Mouse (Mus musculus) olfactory bulb, adult 2 months (tissue): Measurements from ENCODE around the gene Hdac1. TPM values are rescaled to one million over a fixed set of nuclear protein-coding genes. Genes with fewer than 3 reads are reported as not detected.
A peak's percentile ranks its signal among the peaks of the same experiment; 100 is the strongest.

Source experiments
- H3K27ac ChIP-seq: fragments of 200-500 bp; 2 replicates; pipeline ENCODE4 v1.5.1; 2012; ENCODE audit warnings: low read depth, low read length; ENCODE audit not compliant: insufficient read depth
- H3K4me1 ChIP-seq: fragments of 200-500 bp; 2 replicates; pipeline ENCODE4 v1.6.1; 2012; ENCODE audit warnings: low read length; ENCODE audit not compliant: control insufficient read depth, insufficient read depth
- H3K4me3 ChIP-seq: fragments of 200-500 bp; 2 replicates; pipeline ENCODE4 v1.5.1; 2012; ENCODE audit warnings: mild to moderate bottlenecking, low read depth, low read length, moderate library complexity; ENCODE audit not compliant: insufficient read depth
- CTCF ChIP-seq: fragments of 200-500 bp; IDR thresholded peaks from 2 replicates; pipeline ENCODE4 v1.5.1; 2012; ENCODE audit warnings: low read depth, mild to moderate bottlenecking, low read length, moderate library complexity; ENCODE audit not compliant: insufficient read depth
- POLR2A ChIP-seq: fragments of 200-500 bp; IDR thresholded peaks from 2 replicates; pipeline ENCODE4 v1.6.1; 2012; ENCODE audit warnings: mild to moderate bottlenecking, low read depth, low read length, moderate library complexity; ENCODE audit not compliant: insufficient read depth
- WGBS: fragments of 180-500 bp; shearing (Covaris S2); methylation state at CpG from one replicate; pipeline ENCODE4 v1.1.7; 2018; 5-methylcytosine and 5-hydroxymethylcytosine counted together
- polyA plus RNA-seq: library from polyadenylated mRNA; stranded (reverse); fragments of >200 nt; gene quantifications from 2 replicates; pipeline ENCODE4 v1.2.4, GENCODE M21; 2012; ENCODE audit warnings: low replicate concordance; ENCODE audit not compliant: missing spikeins, insufficient read depth, insufficient read length

Gene Hdac1
- polyA plus RNA-seq, 1 experiment, result not detected

- Histone ChIP-seq H3K27ac (no peak overlapping the region), H3K4me3 (no peak overlapping the region), H3K4me1 (peaks cover 3% of the 10 kb centered on the region; the same call in 1 of the 2 replicates)
- 89% methylated on average over 7 of the region's 7 CpGs for WGBS
- TF ChIP-seq CTCF, result no peak
- no peak for TF ChIP-seq POLR2A
These were observed 35.2 kb upstream of the Hdac1 start for GRCm38 (mm10) chr4:129577688-129578087.

DNA sequence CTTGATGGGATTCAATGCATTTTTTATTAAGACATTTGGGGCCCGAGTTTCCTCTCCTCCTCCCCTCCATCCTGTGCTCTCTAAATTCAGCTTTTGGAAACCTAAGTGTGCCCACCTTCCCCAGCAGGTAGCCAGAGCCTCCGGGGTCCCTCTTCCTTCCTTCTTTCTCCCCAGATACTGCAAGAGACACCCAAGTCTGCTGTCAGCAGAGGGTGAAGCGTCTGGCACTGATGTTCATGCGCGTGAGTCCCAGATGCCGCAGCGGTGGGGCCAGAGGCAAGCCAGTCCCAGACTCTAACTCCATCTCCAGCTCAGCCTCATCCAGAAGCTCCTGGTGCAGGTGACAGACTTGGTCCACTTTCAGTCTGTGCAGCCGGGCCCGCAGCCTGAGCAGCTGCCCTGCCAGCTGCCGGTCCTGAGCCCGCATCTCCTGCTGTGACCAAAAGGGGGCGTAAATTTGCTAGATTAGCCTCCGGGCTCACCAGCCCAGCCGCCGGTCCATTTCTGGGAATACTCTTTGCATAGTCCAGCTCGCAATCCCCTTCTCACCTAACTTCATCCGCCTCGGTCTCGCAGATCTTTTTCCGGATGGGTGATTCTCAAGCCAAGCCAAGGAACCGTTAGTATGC lies 34.5 kb upstream of the Hdac1 start:
- WGBS, result 27% methylated on average over 21 of the region's 21 CpGs
- no peak overlapping the region for H3K4me3 ChIP-seq

GRCm38 (mm10) chr4:129575171-129575844 lies 32.8 kb upstream of the Hdac1 start:
- Histone ChIP-seq H3K4me1 (peaks cover 3% of the 10 kb centered on the region; the same call in 1 of the 2 replicates), H3K4me3 (no peak overlapping the region), H3K27ac (no peak overlapping the region)
- no peak for TF ChIP-seq CTCF
- TF ChIP-seq POLR2A, result no peak
- WGBS, result 62% methylated on average over 8 of the region's 8 CpGs

More for the DNA sequence above, 34.5 kb upstream of the Hdac1 start:
- TF ChIP-seq POLR2A, result no peak
- peak; percentile 43; the same call in 1 of the 2 replicates for TF ChIP-seq CTCF
- H3K4me1 ChIP-seq, result peaks cover 3% of the 10 kb centered on the region; the same call in 1 of the 2 replicates
- H3K27ac ChIP-seq, result no peak overlapping the region

DNA sequence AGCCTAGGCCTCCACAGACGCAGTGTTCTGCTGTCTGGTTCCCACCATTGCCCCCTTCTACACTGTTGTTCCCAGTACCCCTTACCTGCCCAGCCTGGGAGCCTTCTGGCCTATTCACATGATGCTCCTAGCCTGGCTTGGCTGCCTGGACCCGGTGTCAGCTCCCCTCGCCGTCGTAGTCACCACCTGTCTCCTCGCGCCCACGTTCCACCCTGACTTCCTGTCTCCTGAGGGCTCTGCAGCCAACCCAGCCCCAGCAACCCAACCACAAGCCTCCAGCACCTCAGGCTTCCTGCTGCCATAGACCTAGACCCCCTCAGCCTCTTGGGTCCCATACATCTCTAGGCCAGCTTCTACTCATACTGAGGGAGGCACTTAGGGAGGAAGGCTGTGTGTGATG lies 30.9 kb upstream of the Hdac1 start, which contains the start of gene Lck:
Gene Lck, minus strand, starts transcription at position 212 of the 400 bp plus-strand sequence.
- TF ChIP-seq POLR2A, result no peak
- no peak for TF ChIP-seq CTCF
- no peak within 1 kb of the TSS for H3K4me3 ChIP-seq
- 94% methylated on average over 8 of the region's 8 CpGs for WGBS
- no peak within 1 kb of the TSS for H3K27ac ChIP-seq
- H3K4me1 ChIP-seq, result peaks cover 3% of the 10 kb centered on the region; the same call in 1 of the 2 replicates

DNA sequence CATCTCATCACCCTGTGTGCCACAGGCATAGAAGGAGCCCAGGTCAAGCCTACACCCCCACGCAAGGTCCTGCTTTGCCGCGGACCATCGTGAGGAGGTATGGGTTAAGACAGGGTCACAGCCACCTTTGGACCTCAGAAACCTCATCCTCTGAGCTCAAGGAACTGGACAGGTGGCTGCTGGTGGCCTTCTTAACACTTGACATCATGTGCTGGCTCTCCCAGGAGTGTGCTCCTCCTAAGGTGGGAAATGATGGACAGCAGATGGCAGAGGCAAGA lies 30.5 kb upstream of the Hdac1 start:
- Histone ChIP-seq H3K27ac (no peak overlapping the region), H3K4me3 (no peak overlapping the region), H3K4me1 (peaks cover 3% of the 10 kb centered on the region; the same call in 1 of the 2 replicates)
- no peak for TF ChIP-seq POLR2A
- TF ChIP-seq CTCF, result no peak
- 100% methylated on average over 4 of the region's 4 CpGs for WGBS

DNA sequence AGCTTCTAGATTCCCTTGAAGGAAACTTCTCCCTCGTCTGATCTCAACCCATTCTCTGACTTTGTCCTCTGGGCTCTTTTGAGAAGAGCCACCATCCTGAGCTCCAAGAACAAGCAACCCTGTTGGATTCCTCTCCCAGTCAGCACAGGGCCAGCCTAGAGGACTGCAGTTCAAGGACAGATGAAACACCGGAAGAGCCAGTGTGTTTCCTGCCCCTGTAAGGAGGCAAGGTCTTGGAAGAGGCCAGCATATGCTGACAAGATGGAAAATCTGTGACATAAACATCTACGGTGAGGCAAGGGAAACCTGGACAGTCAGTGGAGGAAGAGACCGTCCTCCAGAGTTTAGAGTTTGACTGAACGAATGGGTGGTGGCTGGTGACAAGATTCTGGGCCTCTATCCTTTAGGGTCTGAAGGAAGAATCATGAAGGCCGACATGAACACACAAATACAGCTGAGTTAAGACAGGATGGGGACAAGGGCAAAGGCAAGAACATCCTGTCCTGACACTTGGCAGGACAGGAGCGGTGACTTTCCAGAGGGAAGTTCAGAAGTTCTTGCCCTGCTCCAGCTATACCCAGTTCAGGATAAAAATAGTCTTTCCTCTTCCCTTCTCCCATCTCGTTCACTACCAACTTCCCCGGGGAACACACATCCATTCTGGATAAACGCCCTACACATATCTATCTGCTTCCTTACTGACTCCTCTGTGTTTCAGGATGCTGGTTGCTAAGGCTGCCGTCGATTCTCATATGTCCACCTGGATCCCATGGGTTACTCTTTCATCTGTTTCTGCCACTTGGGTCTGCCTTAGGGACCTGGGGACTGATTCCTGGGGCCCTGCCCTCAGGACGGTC lies 30.0 kb upstream of the Hdac1 start:
- Histone ChIP-seq H3K27ac (no peak overlapping the region), H3K4me3 (no peak overlapping the region), H3K4me1 (peaks cover 3% of the 10 kb centered on the region; the same call in 1 of the 2 replicates)
- WGBS, result 82% methylated on average over 13 of the region's 13 CpGs
- TF ChIP-seq POLR2A (no peak), CTCF (no peak)

DNA sequence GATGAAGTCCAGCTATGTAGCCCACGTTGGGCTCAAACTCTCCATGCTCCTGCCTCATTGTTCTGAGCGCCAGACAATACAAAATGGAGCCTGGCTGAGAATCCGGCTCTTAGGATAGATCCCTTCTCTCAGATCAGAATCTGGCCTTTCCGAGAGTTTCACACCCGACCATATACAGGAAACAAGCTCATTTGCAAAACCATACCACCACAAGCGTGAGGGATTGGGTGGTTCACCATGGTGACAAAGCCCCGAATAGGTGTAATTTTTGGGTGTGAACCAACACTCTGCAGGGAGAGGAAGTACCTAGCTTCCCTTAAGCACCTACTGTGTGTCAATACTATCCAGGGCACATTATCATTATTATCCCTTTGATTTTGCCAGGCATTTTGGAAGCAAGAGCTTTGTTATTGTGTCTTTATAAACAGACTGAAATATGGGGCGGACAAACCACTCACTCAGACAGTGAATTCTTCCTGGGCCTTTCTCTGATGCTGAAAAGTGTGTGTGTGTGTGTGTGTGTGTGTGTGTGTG lies 29.1 kb upstream of the Hdac1 start:
- Histone ChIP-seq H3K4me1 (no peaks in the 10 kb centered on the region), H3K27ac (no peak overlapping the region), H3K4me3 (no peak overlapping the region)
- 75% methylated on average over 8 of the region's 8 CpGs for WGBS
- TF ChIP-seq CTCF, result no peak
- no peak for TF ChIP-seq POLR2A

GRCm38 (mm10) chr4:129570028-129570427 lies 27.5 kb upstream of the Hdac1 start:
- H3K4me1 ChIP-seq, result no peaks in the 10 kb centered on the region
- H3K27ac ChIP-seq, result no peak overlapping the region
- no peak for TF ChIP-seq CTCF
- TF ChIP-seq POLR2A, result no peak
- WGBS, result 85% methylated on average over 6 of the region's 6 CpGs
- H3K4me3 ChIP-seq, result no peak overlapping the region

GRCm38 (mm10) chr4:129568366-129568765 lies 25.9 kb upstream of the Hdac1 start:
- no peak overlapping the region for H3K27ac ChIP-seq
- TF ChIP-seq CTCF (no peak), POLR2A (no peak)
- H3K4me3 ChIP-seq, result no peak overlapping the region
- WGBS, result 92% methylated on average over 7 of the region's 7 CpGs
- no peaks in the 10 kb centered on the region for H3K4me1 ChIP-seq
